ENCODE assay signal across 13 mouse cellular contexts in the genomic region with DNA sequence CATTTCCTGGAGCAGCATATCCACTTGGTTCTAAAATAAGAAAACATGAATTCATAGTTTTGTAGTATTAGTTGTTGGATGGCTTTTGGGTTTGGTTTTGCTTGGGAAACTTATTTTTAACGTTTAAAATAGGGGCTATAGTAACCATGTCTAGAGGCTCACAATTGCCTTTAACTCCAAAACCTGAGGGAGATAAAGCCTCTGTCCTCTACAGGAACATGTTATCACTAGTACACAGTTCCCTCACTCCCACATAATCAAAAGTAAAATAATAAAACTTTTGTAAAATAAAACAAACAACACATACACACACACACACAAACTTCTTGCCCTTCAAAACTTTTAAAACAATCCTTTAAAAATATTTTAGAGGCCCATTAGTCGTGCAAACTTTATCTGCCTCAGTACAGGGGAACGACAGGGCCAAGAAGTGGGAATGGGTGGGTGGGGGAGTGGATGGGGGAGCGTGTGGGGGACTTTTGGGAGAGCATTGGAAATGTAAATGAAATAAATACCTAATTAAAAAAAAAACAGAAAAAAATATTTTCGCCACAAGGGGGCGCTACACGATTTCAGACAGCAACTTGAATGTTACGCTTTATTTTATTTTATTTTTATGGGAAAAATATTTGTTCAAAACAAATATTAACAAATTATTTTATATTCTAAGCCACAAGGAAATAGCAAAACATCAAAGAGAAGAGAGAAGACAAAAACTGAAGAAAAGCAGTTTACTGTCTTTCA. TPM values are rescaled to one million over a fixed set of nuclear protein-coding genes. Genes with fewer than 3 reads are reported as not detected.
A peak's percentile ranks its signal among the peaks of the same experiment; 100 is the strongest.
DNase-seq lines count a peak whose midpoint lies in the region; TF ChIP-seq lines count a peak whose summit lies in the region.
"Had no signal": no experiment of that assay in that cellular context is flagged by ENCODE, and none has a peak within 500 bp of the region (broad histone marks: within the 10 kb centered on the region; RNA-seq: fewer than 3 reads in every experiment).

No protein-coding gene starts in this region.

- H3K4me3 ChIP-seq in layer of hippocampus, adult 2 months = no peak overlapping the region
- H3K4me3 ChIP-seq: neural tube, embryonic 13.5 days; stomach, embryonic 15.5 days had no signal

- intact Hi-C loops in left cerebral cortex, postnatal 25 days (cut with DNase I) = no loop called here

- peak; percentile 77 for TF ChIP-seq CTCF in layer of hippocampus, adult 2 months (conservative IDR thresholded peaks at IDR 0.05)

- H3K27ac ChIP-seq in layer of hippocampus, adult 2 months = no peak overlapping the region
- H3K27ac ChIP-seq: neural tube, embryonic 13.5 days; stomach, embryonic 15.5 days had no signal

- DNase-seq in embryo, embryonic 10.5 days (ENCODE audit: low spot score) = peak; percentile 33
- no peak for DNase-seq in embryo, embryonic 9.5 days (ENCODE audit: extremely low spot score)
- no peak for DNase-seq in layer of hippocampus, adult 2 months (ENCODE audit: low spot score in 2 of 2)
- DNase-seq in layer of hippocampus, postnatal 25 days (ENCODE audit: extremely low spot score in 1 of 2, low spot score in 1 of 2) = no peak
- DNase-seq in 416B (ENCODE audit: low read depth) (peak; percentile 15), MN1 (ENCODE audit: low spot score) (no peak)
- DNase-seq in induced T-regulatory cell, adult 2 months (ENCODE audit: low read depth) = peak; percentile 44
- no peak for DNase-seq in left cerebral cortex, postnatal 25 days (ENCODE audit: low spot score in 2 of 2)
- DNase-seq: gastrocnemius, postnatal 10 days; kidney, adult 18-20 months had no signal

RNA-seq across cellular contexts. Expression of a gene that starts 1.5 kb away (rescaled TPM):
- total RNA-seq in layer of hippocampus, adult 2 months (2021) = not detected
- not detected for total RNA-seq in layer of hippocampus, postnatal 25 days (2021)
- not detected for total RNA-seq in left cerebral cortex, postnatal 25 days (2021)
- total RNA-seq: gastrocnemius, postnatal 10 days; layer of hippocampus, postnatal 10 days had no signal

RNA-seq across cellular contexts. Expression of a gene that starts 25.2 kb away (rescaled TPM):
- 10 to 100 TPM; 27.2 to 33.6 TPM for total RNA-seq in layer of hippocampus, adult 2 months (2021)
- total RNA-seq in layer of hippocampus, postnatal 25 days (2021) = 10 to 100 TPM; 29.3 to 32.1 TPM
- total RNA-seq in left cerebral cortex, postnatal 25 days (2021) = 10 to 100 TPM; 34.6 to 37.2 TPM

Comparison
In these comparisons a context has a peak if more than half of its experiments do, and no peak if none do; other contexts are left out.
1. DNase-seq: peak in embryo, embryonic 10.5 days (single experiment), 416B (single experiment) and induced T-regulatory cell, adult 2 months (single experiment); none in embryo, embryonic 9.5 days (single experiment), layer of hippocampus, adult 2 months (0 of 2), layer of hippocampus, postnatal 25 days (0 of 2), left cerebral cortex, postnatal 25 days (0 of 2) and MN1 (single experiment).